Mouse (Mus musculus) thymus, adult 2 months (tissue): ENCODE data around the gene Crtc1.

ENCODE experiments used
- CTCF ChIP-seq: fragments of 200-500 bp; IDR thresholded peaks from 2 replicates; pipeline ENCODE4 v1.5.1; 2012; ENCODE audit warnings: mild to moderate bottlenecking, control low read depth, low read length, moderate library complexity, borderline replicate concordance; ENCODE audit not compliant: control insufficient read depth, poor library complexity, insufficient read depth; ENCODE audit errors: extremely low read depth
- POLR2A ChIP-seq: fragments of 200-500 bp; IDR thresholded peaks from 2 replicates; pipeline ENCODE4 v1.6.1; 2012; ENCODE audit warnings: mild to moderate bottlenecking, low read length, control low read depth, moderate library complexity; ENCODE audit not compliant: control insufficient read depth, poor library complexity, insufficient read depth; ENCODE audit errors: extremely low read depth

DNA sequence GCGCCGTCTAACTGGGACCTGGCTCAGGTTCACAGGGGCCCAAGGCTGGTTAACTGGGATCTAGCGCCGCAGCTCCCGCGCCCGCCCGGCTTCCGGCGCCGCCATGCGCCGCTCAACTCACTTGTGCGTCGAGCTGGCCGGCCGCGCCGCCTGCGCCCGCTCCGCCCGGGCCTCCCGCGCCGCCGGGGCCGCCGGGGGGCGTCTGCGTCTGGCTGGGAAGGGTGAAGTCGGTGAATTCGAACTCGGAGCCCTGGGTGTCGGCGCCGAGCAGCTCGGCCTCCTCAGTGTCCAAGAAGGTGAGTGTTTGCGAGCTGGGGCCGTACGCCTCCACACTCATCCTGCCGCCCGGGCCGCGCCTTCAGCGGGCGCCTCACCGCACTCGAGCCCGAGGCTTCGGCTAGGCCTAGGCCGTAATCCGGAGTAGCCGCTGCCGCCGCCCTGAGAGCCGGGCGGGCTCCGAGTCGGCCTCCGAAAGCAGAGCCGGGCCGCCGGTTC, 86.7 kb downstream of the Crtc1 start:
- TF ChIP-seq CTCF: no peak
- no peak for TF ChIP-seq POLR2A
